In the genomic region with DNA sequence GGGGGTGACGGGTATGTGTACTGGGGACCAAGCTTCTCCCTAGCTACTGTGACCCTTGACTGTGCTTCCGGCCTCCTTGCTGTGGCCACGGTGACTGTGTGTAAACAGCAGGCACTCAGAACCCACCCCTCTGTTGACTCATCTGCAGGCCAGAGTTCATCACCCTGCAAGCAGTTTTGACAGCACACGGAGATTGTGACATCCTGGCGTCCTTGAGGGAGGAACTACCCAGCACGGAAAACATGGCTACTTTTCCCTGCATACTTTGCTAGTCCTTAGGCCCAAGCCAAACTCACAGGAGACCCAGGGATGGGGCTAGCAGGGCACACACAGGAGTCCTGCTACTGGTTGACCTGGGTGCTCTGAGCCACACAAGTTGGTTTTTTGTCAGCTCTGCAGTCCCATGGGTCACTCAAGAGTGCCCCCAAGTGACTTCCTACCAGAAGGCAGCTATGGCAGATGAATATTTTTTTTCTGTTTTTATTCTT, we compare ENCODE assay signal across 8 mouse cellular contexts. TPM values are rescaled to one million over a fixed set of nuclear protein-coding genes. Genes with fewer than 3 reads are reported as not detected.
DNase-seq lines count a peak whose midpoint lies in the region; ATAC-seq and TF ChIP-seq lines count a peak whose summit lies in the region.

No protein-coding gene starts in this region.

- DNase-seq in cerebellum, postnatal 25 days, result peak; percentile 35 to 49
- DNase-seq in cerebellum, adult 9-10 months, result no peak
- peak; percentile 79 for DNase-seq in 3T3-L1 (ENCODE audit: low read depth, low spot score)
- DNase-seq in brain, adult 2 months (ENCODE audit: low read depth, low spot score), result peak; percentile 38
- DNase-seq in kidney, postnatal 0 days (ENCODE audit: low spot score), result no peak
- DNase-seq in monocyte, adult 2 months (ENCODE audit: low read depth in 1 of 2, low spot score in 2 of 2), result peak; percentile 68 to 79
- DNase-seq in layer of hippocampus, postnatal 14 days (ENCODE audit: low spot score in 2 of 2), result no peak
- DNase-seq in gastrocnemius, postnatal 10 days, result no peak

- H3K4me2 ChIP-seq in kidney, postnatal 0 days (ENCODE audit: low read length), result no peak overlapping the region

- H3K4me3 ChIP-seq in kidney, postnatal 0 days (replicated peaks; ENCODE audit: low read depth, low read length), result no peak overlapping the region

- ATAC-seq in kidney, postnatal 0 days (replicated peaks; ENCODE audit: low FRiP score, low read depth), result no peak

- peak overlapping the region; percentile 48; the same call in 1 of the 2 replicates for H3K27ac ChIP-seq in kidney, postnatal 0 days

- H3K27me3 ChIP-seq in kidney, postnatal 0 days (ENCODE audit: insufficient read depth, low read length), result no peaks in the 10 kb centered on the region

- 0 out of 2 replicates have a peak overlapping the region, but pooled peaks have one; percentile 10 for H3K9ac ChIP-seq in kidney, postnatal 0 days (ENCODE audit: low read depth, low read length)

- 0 out of 2 replicates have a peak, but pooled peaks cover 16% of the 10 kb centered on the region for H3K4me1 ChIP-seq in kidney, postnatal 0 days (replicated peaks; ENCODE audit: insufficient read depth, low read length)

- no peaks in the 10 kb centered on the region for H3K9me3 ChIP-seq in kidney, postnatal 0 days (replicated peaks; ENCODE audit: low read length)

- 54% methylated on average over 6 of the region's 6 CpGs for WGBS in kidney, postnatal 0 days

- H3K36me3 ChIP-seq in kidney, postnatal 0 days (ENCODE audit: insufficient read depth, low read length), result no peaks in the 10 kb centered on the region

- TF ChIP-seq CTCF in kidney, postnatal 0 days (IDR thresholded peaks at IDR 0.05; ENCODE audit: low read depth), result peak; percentile 50

RNA-seq across cellular contexts. Expression of gene Ell, which starts 5.0 kb away (rescaled TPM):
- polyA plus RNA-seq in kidney, postnatal 0 days (2015; fragmentation: Nextera tagmentation; extraction: Ambion mirVana), result 14.9 and 17.1 TPM in 2 replicates
- 10 to 100 TPM; 18.7 TPM for total RNA-seq in layer of hippocampus, postnatal 14 days (2021)
- 10 to 100 TPM; 12.7 to 19.8 TPM for total RNA-seq in gastrocnemius, postnatal 10 days (2021)

RNA-seq across cellular contexts. Expression of gene Kxd1, which starts 16.5 kb away (rescaled TPM):
- polyA plus RNA-seq in kidney, postnatal 0 days (2015; fragmentation: Nextera tagmentation; extraction: Ambion mirVana), result 81.3 and 81.8 TPM in 2 replicates
- 10 to 100 TPM; 39.5 to 40.3 TPM for total RNA-seq in layer of hippocampus, postnatal 14 days (2021)
- 10 to 100 TPM; 57.8 to 61.0 TPM for total RNA-seq in gastrocnemius, postnatal 10 days (2021)

RNA-seq across cellular contexts. Expression of gene Fkbp8, which starts 16.7 kb away (rescaled TPM):
- 249 and 255 TPM in 2 replicates for polyA plus RNA-seq in kidney, postnatal 0 days (2015; fragmentation: Nextera tagmentation; extraction: Ambion mirVana)
- total RNA-seq in layer of hippocampus, postnatal 14 days (2021), result 100 to 1,000 TPM; 412 to 417 TPM
- 100 to 1,000 TPM; 135 to 145 TPM for total RNA-seq in gastrocnemius, postnatal 10 days (2021)

RNA-seq across cellular contexts. Expression of gene Uba52, which starts 33.6 kb away (rescaled TPM):
- 1,111 and 1,265 TPM in 2 replicates for polyA plus RNA-seq in kidney, postnatal 0 days (2015; fragmentation: Nextera tagmentation; extraction: Ambion mirVana)
- total RNA-seq in layer of hippocampus, postnatal 14 days (2021), result 1,000 to 10,000 TPM; 1,048 to 1,082 TPM
- total RNA-seq in gastrocnemius, postnatal 10 days (2021), result 1,000 to 10,000 TPM; 1,232 to 1,261 TPM

RNA-seq across cellular contexts. Expression of gene Rex1bd, which starts 37.7 kb away (rescaled TPM):
- polyA plus RNA-seq in kidney, postnatal 0 days (2015; fragmentation: Nextera tagmentation; extraction: Ambion mirVana), result 140 TPM in 2 replicates
- total RNA-seq in layer of hippocampus, postnatal 14 days (2021), result 100 to 1,000 TPM in 1 of 2 experiments, 10 to 100 TPM in 1; 83.2 to 103 TPM
- 100 to 1,000 TPM; 120 to 129 TPM for total RNA-seq in gastrocnemius, postnatal 10 days (2021)

Comparison
In these comparisons a context has a peak if more than half of its experiments do, and no peak if none do; other contexts are left out.
1. DNase-seq: peak in cerebellum, postnatal 25 days (2 of 2), 3T3-L1 (single experiment), brain, adult 2 months (single experiment) and monocyte, adult 2 months (2 of 2); none in cerebellum, adult 9-10 months (single experiment), kidney, postnatal 0 days (single experiment), layer of hippocampus, postnatal 14 days (0 of 2) and gastrocnemius, postnatal 10 days (single experiment).